Mouse (Mus musculus) hindbrain, embryonic 16.5 days (tissue): ENCODE results near the gene Aff3. TPM values are rescaled to one million over a fixed set of nuclear protein-coding genes. Genes with fewer than 3 reads are reported as not detected.

Experiments
- ATAC-seq: fragments of 200-750 bp; cut with Nextera tagmentation; 2 replicates; pipeline ENCODE4 v1.8.0; 2017; ENCODE audit warnings: moderate TSS enrichment, moderate library complexity
- H3K27ac ChIP-seq: fragments of 300-500 bp; sonication (generic); 2 replicates; pipeline ENCODE4 v1.5.1; 2014; ENCODE audit warnings: low read depth, mild to moderate bottlenecking, control low read depth, low read length, moderate library complexity
- H3K27me3 ChIP-seq: fragments of 300-500 bp; sonication (generic); replicated peaks from 2 replicates; pipeline ENCODE4 v1.6.1; 2014; ENCODE audit warnings: low read length; ENCODE audit not compliant: control insufficient read depth, insufficient read depth
- H3K36me3 ChIP-seq: fragments of 300-500 bp; sonication (generic); 2 replicates; pipeline ENCODE4 v1.6.1; 2014; ENCODE audit warnings: mild to moderate bottlenecking, low read length, moderate library complexity, mixed read lengths; ENCODE audit not compliant: control insufficient read depth, insufficient read depth
- H3K4me1 ChIP-seq: fragments of 300-500 bp; sonication (generic); 2 replicates; pipeline ENCODE4 v1.6.1; 2014; ENCODE audit warnings: low read depth, low read length; ENCODE audit not compliant: control insufficient read depth, insufficient read depth
- H3K4me2 ChIP-seq: fragments of 300-500 bp; sonication (generic); 2 replicates; pipeline ENCODE4 v1.6.1; 2014; ENCODE audit warnings: mild to moderate bottlenecking, low read length, control low read depth, moderate library complexity
- H3K4me3 ChIP-seq: fragments of 300-500 bp; sonication (generic); 2 replicates; pipeline ENCODE4 v1.5.1; 2014; ENCODE audit warnings: mild to moderate bottlenecking, low read length, control low read depth, moderate library complexity
- H3K9ac ChIP-seq: fragments of 300-500 bp; sonication (generic); 2 replicates; pipeline ENCODE4 v1.6.1; 2014; ENCODE audit warnings: low read depth, mild to moderate bottlenecking, control low read depth, low read length, moderate library complexity
- H3K9me3 ChIP-seq: fragments of 300-500 bp; sonication (generic); 2 replicates; pipeline ENCODE4 v1.6.1; 2014; ENCODE audit warnings: mild to moderate bottlenecking, low read length, moderate library complexity; ENCODE audit not compliant: control insufficient read depth
- WGBS: fragments of 180-500 bp; shearing (Covaris S2); extraction: QIAGEN DNeasy Blood & Tissue Kit; methylation state at CpG from one replicate; pipeline ENCODE4 v1.1.7; 2014; 5-methylcytosine and 5-hydroxymethylcytosine counted together
- polyA plus RNA-seq: library from polyadenylated mRNA; unstranded; fragments of >200 nt; fragmentation: Nextera tagmentation; extraction: Ambion mirVana; gene quantifications from 2 replicates; pipeline ENCODE4 v1.2.1, GENCODE M21; 2015

Gene Aff3
- polyA plus RNA-seq, 1 experiment from 2014 or later = 8.4 TPM

DNA sequence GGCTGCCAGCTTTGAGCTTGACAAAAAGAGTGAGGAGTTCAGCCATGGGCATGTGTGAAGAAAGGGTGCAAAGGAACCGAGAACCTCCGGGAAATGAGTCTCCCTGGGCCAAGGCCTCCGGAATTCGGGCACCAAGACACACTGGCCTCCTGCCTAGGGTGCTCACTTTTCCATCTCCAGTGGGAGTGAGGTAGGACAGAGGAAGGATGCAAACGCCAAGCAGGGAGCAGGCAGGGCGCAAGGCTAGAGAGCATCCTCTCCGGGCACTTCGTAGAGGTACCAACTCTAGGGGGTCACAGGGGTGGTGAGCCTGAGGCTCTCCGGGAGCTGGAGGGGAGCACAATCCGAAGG, 38.4 kb downstream of the Aff3 start:
- under 1% methylated on average over 10 of the region's 10 CpGs for WGBS
- peak overlapping the region; percentile 97 for H3K9ac ChIP-seq
- peak; percentile 6; the same call in 1 of the 2 replicates for ATAC-seq
- H3K4me2 ChIP-seq = peak overlapping the region; percentile 84
- H3K4me1 ChIP-seq = peaks cover 23% of the 10 kb centered on the region
- no peaks in the 10 kb centered on the region for H3K27me3 ChIP-seq
- H3K9me3 ChIP-seq = no peaks in the 10 kb centered on the region
- H3K36me3 ChIP-seq = no peaks in the 10 kb centered on the region
- peak overlapping the region; percentile 85 for H3K4me3 ChIP-seq
- peak overlapping the region; percentile 96 for H3K27ac ChIP-seq

- Histone ChIP-seq H3K4me3 (no peak overlapping the region), H3K4me1 (no peaks in the 10 kb centered on the region; the same call in none of the 2 replicates), H3K9ac (no peak overlapping the region), H3K36me3 (no peaks in the 10 kb centered on the region), H3K9me3 (no peaks in the 10 kb centered on the region), H3K27me3 (no peaks in the 10 kb centered on the region), H3K4me2 (no peak overlapping the region), H3K27ac (no peak overlapping the region)
- ATAC-seq = no peak
- 36% methylated on average over 4 of the region's 4 CpGs for WGBS
Observed at GRCm38 (mm10) chr1:38621840-38622239, 42.9 kb downstream of the Aff3 start.

DNA sequence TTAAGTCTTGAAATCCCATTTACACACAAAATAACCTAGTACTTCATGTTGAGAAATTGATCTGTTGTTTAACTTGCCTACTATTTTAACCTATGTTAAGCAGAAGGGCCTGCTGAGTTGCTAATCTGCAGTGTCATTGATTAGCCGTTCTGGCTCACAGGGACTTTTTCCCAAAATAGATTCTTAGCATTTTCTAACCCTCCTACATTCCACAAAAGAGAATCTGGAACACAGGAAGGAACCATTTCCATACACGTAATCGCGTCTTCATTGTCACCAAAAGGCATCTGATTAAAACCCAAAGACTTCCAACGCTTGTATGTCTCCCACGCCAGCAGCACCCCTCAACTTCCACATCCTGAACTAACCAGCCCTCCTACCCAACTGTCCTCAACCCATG, 44.4 kb downstream of the Aff3 start:
- WGBS = 80% methylated on average over 6 of the region's 6 CpGs
- no peaks in the 10 kb centered on the region; the same call in none of the 2 replicates for H3K4me1 ChIP-seq
- H3K9ac ChIP-seq = no peak overlapping the region
- no peaks in the 10 kb centered on the region for H3K9me3 ChIP-seq
- H3K27me3 ChIP-seq = no peaks in the 10 kb centered on the region
- ATAC-seq = no peak
- no peaks in the 10 kb centered on the region for H3K36me3 ChIP-seq
- no peak overlapping the region for H3K4me3 ChIP-seq
- H3K4me2 ChIP-seq = no peak overlapping the region
- no peak overlapping the region for H3K27ac ChIP-seq

- Histone ChIP-seq H3K27ac (no peak overlapping the region), H3K4me2 (no peak overlapping the region), H3K9ac (no peak overlapping the region), H3K36me3 (no peaks in the 10 kb centered on the region), H3K4me1 (peaks cover 9% of the 10 kb centered on the region), H3K27me3 (no peaks in the 10 kb centered on the region), H3K4me3 (no peak overlapping the region), H3K9me3 (no peaks in the 10 kb centered on the region)
- peak; percentile 62 for ATAC-seq
- WGBS = 11% methylated on average over 4 of the region's 4 CpGs
Observed at GRCm38 (mm10) chr1:38606741-38607140, 58.0 kb downstream of the Aff3 start.

DNA sequence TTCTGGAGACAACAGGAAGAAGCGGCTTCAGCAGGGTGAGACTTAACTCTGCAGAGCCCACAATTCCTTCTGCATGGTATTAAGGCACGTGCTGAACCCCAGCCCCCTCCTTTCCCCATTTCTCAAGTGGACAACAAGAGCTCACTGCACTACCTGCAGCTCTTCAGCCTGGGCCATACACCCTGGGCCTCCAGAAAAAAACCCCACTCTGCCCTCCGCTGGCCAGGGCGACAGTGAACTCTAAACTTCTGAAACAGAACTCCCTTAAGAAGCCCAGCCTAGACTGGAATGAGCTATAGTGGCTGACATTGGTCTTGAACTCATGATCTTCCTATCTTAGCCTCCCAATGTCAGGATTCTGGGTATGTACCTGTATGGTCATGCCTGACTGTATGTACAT, 59.3 kb downstream of the Aff3 start:
- Histone ChIP-seq H3K9me3 (no peaks in the 10 kb centered on the region), H3K4me1 (peaks cover 9% of the 10 kb centered on the region), H3K27me3 (no peaks in the 10 kb centered on the region), H3K36me3 (no peaks in the 10 kb centered on the region), H3K4me2 (no peak overlapping the region), H3K9ac (no peak overlapping the region), H3K27ac (no peak overlapping the region), H3K4me3 (no peak overlapping the region)
- ATAC-seq = no peak
- WGBS = 87% methylated on average over 4 of the region's 4 CpGs

DNA sequence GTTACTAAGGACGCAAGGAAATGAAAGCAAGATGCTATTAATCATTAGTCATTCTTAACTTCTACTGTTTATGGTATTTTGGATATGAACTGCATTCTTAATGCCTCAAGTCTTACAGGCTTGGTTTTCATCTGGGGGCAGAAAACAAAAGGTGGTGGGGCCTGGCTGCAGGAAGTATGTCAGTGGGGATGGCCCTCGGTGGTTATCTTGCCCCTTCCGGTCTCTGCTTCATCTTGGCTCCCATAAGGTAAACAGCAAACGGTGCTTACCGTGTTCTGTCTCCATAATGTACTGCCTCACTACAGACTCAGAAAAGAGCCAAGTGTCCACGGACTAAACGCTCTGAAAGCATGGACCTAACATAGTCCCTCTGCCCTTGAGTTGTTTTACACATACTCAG, 60.1 kb downstream of the Aff3 start:
- Histone ChIP-seq H3K4me2 (no peak overlapping the region), H3K9me3 (no peaks in the 10 kb centered on the region), H3K36me3 (no peaks in the 10 kb centered on the region), H3K4me3 (no peak overlapping the region), H3K27me3 (no peaks in the 10 kb centered on the region), H3K9ac (no peak overlapping the region), H3K27ac (no peak overlapping the region), H3K4me1 (peaks cover 9% of the 10 kb centered on the region)
- no peak for ATAC-seq
- WGBS = 90% methylated on average over 7 of the region's 7 CpGs

GRCm38 (mm10) chr1:38601802-38602508, 62.8 kb downstream of the Aff3 start:
- H3K36me3 ChIP-seq = no peaks in the 10 kb centered on the region
- WGBS = 62% methylated on average over 11 of the region's 11 CpGs
- peaks cover 7% of the 10 kb centered on the region for H3K4me1 ChIP-seq
- no peaks in the 10 kb centered on the region for H3K9me3 ChIP-seq
- H3K9ac ChIP-seq = no peak overlapping the region
- H3K4me2 ChIP-seq = no peak overlapping the region
- ATAC-seq = no peak
- no peak overlapping the region for H3K27ac ChIP-seq
- no peaks in the 10 kb centered on the region for H3K27me3 ChIP-seq
- no peak overlapping the region for H3K4me3 ChIP-seq

GRCm38 (mm10) chr1:38595311-38595710, 69.4 kb downstream of the Aff3 start:
- H3K27ac ChIP-seq = no peak overlapping the region
- peaks cover 11% of the 10 kb centered on the region for H3K4me1 ChIP-seq
- no peak overlapping the region for H3K9ac ChIP-seq
- ATAC-seq = no peak
- H3K4me2 ChIP-seq = no peak overlapping the region
- no peaks in the 10 kb centered on the region for H3K36me3 ChIP-seq
- no peaks in the 10 kb centered on the region for H3K9me3 ChIP-seq
- WGBS = 78% methylated on average over 3 of the region's 3 CpGs
- H3K4me3 ChIP-seq = no peak overlapping the region
- H3K27me3 ChIP-seq = no peaks in the 10 kb centered on the region

GRCm38 (mm10) chr1:38594766-38595165, 70.0 kb downstream of the Aff3 start:
- H3K4me2 ChIP-seq = no peak overlapping the region
- H3K27me3 ChIP-seq = no peaks in the 10 kb centered on the region
- WGBS = 79% methylated on average over 5 of the region's 5 CpGs
- no peaks in the 10 kb centered on the region for H3K36me3 ChIP-seq
- peaks cover 11% of the 10 kb centered on the region for H3K4me1 ChIP-seq
- no peak overlapping the region for H3K4me3 ChIP-seq
- H3K9me3 ChIP-seq = no peaks in the 10 kb centered on the region
- no peak overlapping the region for H3K9ac ChIP-seq
- ATAC-seq = no peak
- no peak overlapping the region for H3K27ac ChIP-seq
